Mouse (Mus musculus) embryonic facial prominence, embryonic 14.5 days (tissue): ENCODE data around the gene Eef2k. TPM values are rescaled to one million over a fixed set of nuclear protein-coding genes. Genes with fewer than 3 reads are reported as not detected.
"Not testable (repeated sequence)": the region's sequence is repeated elsewhere in the genome, so short reads cannot be mapped to it uniquely, and the experiment has no call there.

Experiments
- ATAC-seq: fragments of 200-750 bp; cut with Nextera tagmentation; 2 replicates; pipeline ENCODE4 v1.8.0; 2017; ENCODE audit warnings: low read depth, moderate number of reproducible peaks, moderate TSS enrichment
- DNase-seq: peaks from one replicate; pipeline ENCODE4 v3.0.0-alpha.2; 2015; ENCODE audit warnings: low spot score
- H3K27ac ChIP-seq: fragments of 300-500 bp; sonication (generic); replicated peaks from 2 replicates; pipeline ENCODE4 v1.5.1; 2014; ENCODE audit warnings: low read depth, mild to moderate bottlenecking, low read length, moderate library complexity
- H3K27me3 ChIP-seq: fragments of 300-500 bp; sonication (generic); replicated peaks from 2 replicates; pipeline ENCODE4 v1.6.1; 2014; ENCODE audit warnings: low read length; ENCODE audit not compliant: control insufficient read depth, insufficient read depth
- H3K36me3 ChIP-seq: fragments of 300-500 bp; sonication (generic); 2 replicates; pipeline ENCODE4 v1.6.1; 2014; ENCODE audit warnings: low read length, mixed read lengths; ENCODE audit not compliant: control insufficient read depth, insufficient read depth
- H3K4me1 ChIP-seq: fragments of 300-500 bp; sonication (generic); 2 replicates; pipeline ENCODE4 v1.6.1; 2014; ENCODE audit warnings: antibody characterized with exemption, low read length; ENCODE audit not compliant: control insufficient read depth, insufficient read depth
- H3K4me2 ChIP-seq: fragments of 300-500 bp; sonication (generic); 2 replicates; pipeline ENCODE4 v1.6.1; 2014; ENCODE audit warnings: low read depth, mild to moderate bottlenecking, low read length, moderate library complexity, mixed read lengths
- H3K4me3 ChIP-seq: fragments of 300-500 bp; sonication (generic); 2 replicates; pipeline ENCODE4 v1.5.1; 2014; ENCODE audit warnings: low read depth, mild to moderate bottlenecking, low read length
- H3K9ac ChIP-seq: fragments of 300-500 bp; sonication (generic); 2 replicates; pipeline ENCODE4 v1.6.1; 2014; ENCODE audit warnings: low read depth, mild to moderate bottlenecking, low read length, moderate library complexity, mixed read lengths
- H3K9me3 ChIP-seq: fragments of 300-500 bp; sonication (generic); 2 replicates; pipeline ENCODE4 v1.6.1; 2016; ENCODE audit warnings: low read length; ENCODE audit not compliant: control insufficient read depth
- WGBS: fragments of 180-500 bp; shearing (Covaris S2); extraction: QIAGEN DNeasy Blood & Tissue Kit; methylation state at CpG from one replicate; pipeline ENCODE4 v1.1.7; 2014; 5-methylcytosine and 5-hydroxymethylcytosine counted together
- polyA plus RNA-seq: library from polyadenylated mRNA; unstranded; fragments of >200 nt; fragmentation: Nextera tagmentation; extraction: Ambion mirVana; gene quantifications from 2 replicates; pipeline ENCODE4 v1.2.1, GENCODE M21; 2014

The Eef2k gene
- polyA plus RNA-seq, 1 experiment from 2014 or later = 19.6 TPM

DNA sequence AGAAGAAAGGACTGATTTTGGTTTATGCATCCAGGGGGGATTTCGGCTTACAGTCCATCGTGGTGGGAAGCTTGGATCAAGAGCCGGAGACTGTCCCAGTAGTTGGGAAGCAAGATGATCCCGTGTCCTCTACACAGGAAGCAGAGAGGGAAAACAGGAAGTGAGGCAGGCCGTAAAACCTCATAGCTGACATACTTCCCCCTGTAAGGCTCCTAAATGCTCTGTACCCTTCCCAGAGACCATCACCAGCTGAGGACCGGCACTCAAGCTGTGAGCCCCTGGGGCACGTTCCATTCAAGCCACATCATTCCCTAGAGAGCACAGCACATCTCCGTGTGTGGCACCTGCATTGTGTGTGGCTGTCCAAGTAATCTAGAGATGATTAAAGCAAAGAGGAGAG is 59.1 kb downstream of the Eef2k start:
- Histone ChIP-seq H3K4me3 (no peak overlapping the region), H3K27ac (no peak overlapping the region), H3K9me3 (no peaks in the 10 kb centered on the region), H3K4me1 (no peaks in the 10 kb centered on the region), H3K9ac (no peak overlapping the region), H3K4me2 (no peak overlapping the region), H3K27me3 (no peaks in the 10 kb centered on the region), H3K36me3 (peaks cover 61% of the 10 kb centered on the region)
- DNase-seq (no peak), ATAC-seq (0 out of 2 replicates have a peak, but pooled peaks have one; percentile 22)
- WGBS = 37% methylated on average over 8 of the region's 8 CpGs

DNA sequence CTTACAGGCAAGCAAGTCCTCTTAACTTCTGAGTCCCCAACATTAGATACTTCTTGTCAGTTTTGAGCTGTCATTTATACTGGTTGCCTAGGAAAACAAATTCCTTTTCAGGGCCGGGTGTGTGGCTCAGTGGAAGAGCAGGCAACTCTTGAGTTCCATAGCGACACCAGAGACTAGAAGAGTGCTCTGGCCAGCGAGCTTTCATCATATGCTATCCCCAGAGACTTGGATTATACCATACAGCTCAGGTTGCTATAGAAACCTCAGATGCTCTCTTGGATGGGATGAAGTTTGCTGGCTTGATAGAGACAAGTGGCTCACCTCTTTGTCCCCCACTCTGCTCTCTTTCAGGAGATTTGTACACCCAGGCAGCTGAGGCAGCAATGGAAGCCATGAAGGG is 60.3 kb downstream of the Eef2k start:
- no peak overlapping the region for H3K4me2 ChIP-seq
- no peaks in the 10 kb centered on the region for H3K9me3 ChIP-seq
- no peaks in the 10 kb centered on the region for H3K4me1 ChIP-seq
- no peak overlapping the region for H3K9ac ChIP-seq
- H3K27me3 ChIP-seq = no peaks in the 10 kb centered on the region
- H3K4me3 ChIP-seq = no peak overlapping the region
- WGBS = 32% methylated on average over 3 of the region's 3 CpGs
- H3K36me3 ChIP-seq = peaks cover 53% of the 10 kb centered on the region
- H3K27ac ChIP-seq = no peak overlapping the region
- DNase-seq (no peak), ATAC-seq (no peak)

DNA sequence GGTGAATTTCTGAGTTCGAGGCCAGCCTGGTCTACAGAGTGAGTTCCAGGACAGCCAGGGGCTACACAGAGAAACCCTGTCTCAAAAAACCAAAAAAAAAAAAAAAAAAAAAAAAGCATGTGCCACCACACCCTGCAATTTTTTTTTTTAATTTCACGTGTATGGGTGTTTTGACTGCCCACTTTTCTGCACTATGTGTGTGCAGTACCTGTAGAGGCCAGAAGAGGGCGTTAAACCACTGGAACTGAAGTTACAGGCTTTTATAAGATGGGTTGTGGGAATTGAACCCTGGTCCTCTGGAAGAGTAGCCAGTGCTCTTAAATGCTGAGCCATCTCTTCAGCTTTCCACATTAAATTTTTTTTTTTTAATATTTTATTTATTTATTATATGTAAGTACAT is 67.5 kb downstream of the Eef2k start:
- H3K4me3 ChIP-seq, ATAC-seq, H3K27me3 ChIP-seq, H3K36me3 ChIP-seq, H3K4me1 ChIP-seq, H3K4me2 ChIP-seq, H3K27ac ChIP-seq, H3K9ac ChIP-seq, DNase-seq, H3K9me3 ChIP-seq: not testable (repeated sequence)
- WGBS = 68% methylated on average over 3 of the region's 3 CpGs

DNA sequence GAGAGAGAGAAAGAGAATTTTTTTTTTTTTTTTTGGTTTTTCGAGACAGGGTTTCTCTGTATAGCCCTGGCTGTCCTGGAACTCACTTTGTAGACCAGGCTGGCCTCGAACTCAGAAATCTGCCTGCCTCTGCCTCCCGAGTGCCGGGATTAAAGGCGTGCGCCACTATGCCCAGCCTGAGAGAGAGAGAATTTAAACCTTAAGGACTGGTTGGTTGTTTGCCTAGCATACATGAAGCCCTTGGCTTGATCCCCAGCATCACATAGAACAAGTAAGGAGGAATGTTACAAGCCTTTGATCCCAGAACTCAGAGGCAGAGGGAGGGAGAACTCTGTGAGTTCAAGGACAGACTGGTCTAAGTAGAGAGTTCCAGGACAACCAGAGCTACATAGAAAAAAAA is 68.6 kb downstream of the Eef2k start:
- H3K27me3 ChIP-seq, ATAC-seq, H3K36me3 ChIP-seq, H3K9me3 ChIP-seq, H3K27ac ChIP-seq, H3K4me3 ChIP-seq, H3K9ac ChIP-seq, DNase-seq, H3K4me1 ChIP-seq, H3K4me2 ChIP-seq: not testable (repeated sequence)
- WGBS = 88% methylated on average over 5 of the region's 6 CpGs

DNA sequence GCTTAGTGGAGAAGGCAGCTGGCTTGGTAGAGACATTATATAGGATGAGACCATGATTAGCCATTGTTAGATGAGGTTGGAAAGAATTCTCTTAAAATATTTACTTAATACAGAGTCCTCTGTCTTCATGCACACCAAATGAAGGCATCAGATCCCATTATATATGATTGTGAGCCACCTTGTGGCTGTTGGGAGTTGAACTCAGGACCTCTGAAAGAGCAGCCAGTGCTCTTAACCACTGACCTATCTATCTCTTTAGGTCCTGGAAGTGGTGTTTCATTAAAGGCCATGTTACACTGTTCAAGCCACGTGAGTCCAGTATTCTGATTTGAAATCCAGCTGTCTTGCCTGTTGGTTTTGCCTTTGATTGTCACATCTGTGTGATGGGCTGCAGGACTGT is 70.7 kb downstream of the Eef2k start:
- Histone ChIP-seq H3K9ac (no peak overlapping the region), H3K9me3 (no peaks in the 10 kb centered on the region), H3K4me1 (no peaks in the 10 kb centered on the region), H3K27ac (no peak overlapping the region), H3K27me3 (no peaks in the 10 kb centered on the region), H3K4me2 (no peak overlapping the region), H3K4me3 (no peak overlapping the region), H3K36me3 (no peaks in the 10 kb centered on the region)
- WGBS = 41% methylated on average over 1 of the region's 1 CpGs
- peak; percentile 19 for DNase-seq
- no peak for ATAC-seq

DNA sequence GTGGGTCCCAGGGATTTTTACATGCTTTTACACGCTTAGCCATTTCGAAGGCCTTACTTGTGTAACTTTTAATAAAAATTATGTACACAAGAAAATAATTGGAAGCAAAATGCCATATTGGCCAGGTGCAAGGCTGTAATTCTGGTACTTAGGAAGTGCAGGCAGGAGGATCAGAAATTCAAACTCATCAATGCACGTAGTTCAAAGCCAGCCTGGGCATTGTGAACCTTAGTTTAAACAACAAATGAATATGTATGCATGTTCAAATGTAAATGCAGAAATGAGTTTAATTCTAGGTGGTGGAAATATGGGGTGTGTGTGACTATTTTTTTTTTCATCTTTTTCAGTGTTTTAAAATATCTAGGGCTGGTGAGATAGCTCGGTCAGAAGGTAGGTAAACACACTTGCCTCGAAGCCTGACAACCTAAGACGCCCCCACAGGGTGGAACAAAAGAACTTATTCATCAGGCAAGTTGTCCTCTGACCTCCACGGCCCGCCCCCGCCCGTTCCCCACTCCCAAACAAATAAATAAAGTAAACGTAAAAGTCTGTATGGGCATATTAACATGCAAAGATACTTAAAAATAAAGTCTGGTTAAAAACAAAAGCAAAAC is 73.7 kb downstream of the Eef2k start:
- H3K9me3 ChIP-seq = no peaks in the 10 kb centered on the region
- H3K36me3 ChIP-seq = no peaks in the 10 kb centered on the region
- DNase-seq (no peak), ATAC-seq (no peak)
- no peak overlapping the region for H3K9ac ChIP-seq
- H3K27ac ChIP-seq = no peak overlapping the region
- peak overlapping the region; percentile 48 for H3K4me2 ChIP-seq
- WGBS = 26% methylated on average over 11 of the region's 11 CpGs
- H3K27me3 ChIP-seq = no peaks in the 10 kb centered on the region
- 0 out of 2 replicates have a peak, but pooled peaks cover 7% of the 10 kb centered on the region for H3K4me1 ChIP-seq
- peak overlapping the region; percentile 97 for H3K4me3 ChIP-seq

GRCm38 (mm10) chr7:120917279-120917591 is 74.6 kb downstream of the Eef2k start:
- Histone ChIP-seq H3K4me3 (peak overlapping the region; percentile 97), H3K9me3 (no peaks in the 10 kb centered on the region), H3K4me2 (peak overlapping the region; percentile 48), H3K4me1 (0 out of 2 replicates have a peak, but pooled peaks cover 7% of the 10 kb centered on the region), H3K27ac (no peak overlapping the region), H3K9ac (no peak overlapping the region; the same call in 1 of the 2 replicates), H3K36me3 (no peaks in the 10 kb centered on the region), H3K27me3 (no peaks in the 10 kb centered on the region)
- DNase-seq (no peak), ATAC-seq (peak; percentile 92)
- WGBS = 8% methylated on average over 12 of the region's 12 CpGs

DNA sequence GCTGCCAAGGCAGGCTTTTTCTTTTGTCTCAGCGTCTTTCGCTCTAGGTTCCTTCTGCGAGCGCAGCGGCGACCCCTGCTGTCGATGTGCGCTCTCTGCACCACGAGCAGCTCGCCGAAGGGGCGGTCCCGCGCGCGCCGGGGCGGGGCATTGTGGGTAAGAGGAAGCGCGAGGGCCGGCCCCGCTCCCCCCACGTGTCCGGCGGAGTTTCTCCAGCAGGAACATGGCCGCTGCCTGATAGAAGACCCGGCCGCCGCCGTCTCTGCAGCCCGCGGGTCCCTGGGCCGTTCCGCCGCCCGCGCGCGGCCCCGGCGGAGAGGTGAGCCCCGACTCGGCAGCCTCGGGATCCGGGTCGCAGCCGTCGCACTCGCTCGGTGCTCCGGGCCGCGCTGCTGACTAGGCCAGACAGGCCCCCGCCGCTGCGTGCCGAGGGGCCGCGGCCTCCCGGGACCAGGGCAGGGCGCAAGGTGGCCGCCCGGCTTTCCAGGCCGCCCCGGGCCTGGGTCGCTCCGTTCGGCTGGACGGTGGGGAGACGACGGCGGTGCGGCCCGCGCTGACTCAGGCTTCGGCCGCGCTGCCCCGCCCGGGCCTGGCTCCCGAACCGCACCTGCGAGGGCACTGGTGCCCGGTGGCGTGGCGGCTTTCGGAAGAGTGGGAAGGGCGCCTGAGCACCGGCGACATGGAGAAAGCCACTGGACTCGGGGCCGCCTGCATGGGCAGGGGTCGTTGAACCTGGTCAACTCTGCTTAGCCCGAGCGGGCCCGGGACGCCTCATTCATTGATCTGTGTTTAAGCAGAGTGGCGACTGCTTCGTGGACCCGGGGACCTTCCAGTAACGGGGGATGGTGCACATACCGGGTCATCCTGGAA is 75.2 kb downstream of the Eef2k start, which contains the start of gene Polr3e:
Polr3e (plus strand) TSS at position 153 of the 870 bp plus-strand sequence.
- WGBS = under 1% methylated on average over 32 of the region's 102 CpGs

More for the DNA sequence above, 75.2 kb downstream of the Eef2k start, which contains the start of gene Polr3e:
- Histone ChIP-seq H3K27ac (peak within 1 kb of the TSS; percentile 77), H3K9ac (peak within 1 kb of the TSS; percentile 92), H3K36me3 (no peaks in the 10 kb centered on the region), H3K4me1 (0 out of 2 replicates have a peak, but pooled peaks cover 7% of the 10 kb centered on the region), H3K9me3 (no peaks in the 10 kb centered on the region), H3K4me3 (peak within 1 kb of the TSS; percentile 97), H3K27me3 (no peaks in the 10 kb centered on the region), H3K4me2 (peak within 1 kb of the TSS; percentile 70)
- DNase-seq (peak; percentile 96), ATAC-seq (peak; percentile 95)
